Mouse (Mus musculus): ENCODE measurements around the gene Slc27a3. TPM values are rescaled to one million over a fixed set of nuclear protein-coding genes. Genes with fewer than 3 reads are reported as not detected.
A peak's percentile ranks its signal among the peaks of the same experiment; 100 is the strongest.

Slc27a3 gene
- 13.6 and 14.2 TPM in 2 replicates for polyA plus RNA-seq (2014; fragmentation: Nextera tagmentation; extraction: Ambion mirVana)

- H3K27ac ChIP-seq (ENCODE audit: low read depth, low read length) = peak within 1 kb of the TSS; percentile 4
- H3K4me1 ChIP-seq (replicated peaks; ENCODE audit: control insufficient read depth, insufficient read depth, low read length) = peaks cover 9% of the 10 kb centered on the region; the same call in 1 of the 2 replicates
- no peaks in the 10 kb centered on the region for H3K27me3 ChIP-seq (ENCODE audit: control insufficient read depth, insufficient read depth, low read length)
- WGBS = 2% methylated on average over 55 of the region's 55 CpGs
- peak within 1 kb of the TSS; percentile 72 for H3K9ac ChIP-seq (ENCODE audit: low read length)
- peak within 1 kb of the TSS; percentile 64 for H3K4me2 ChIP-seq (ENCODE audit: low read depth, low read length, severe bottlenecking)
- peak; percentile 70 for ATAC-seq (replicated peaks; ENCODE audit: low FRiP score)
- DNase-seq (ENCODE audit: low spot score) = peak; percentile 78
- H3K4me3 ChIP-seq (ENCODE audit: low read depth, low read length) = peak within 1 kb of the TSS; percentile 41
- H3K36me3 ChIP-seq (ENCODE audit: control insufficient read depth, insufficient read depth, low read length) = peaks cover 16% of the 10 kb centered on the region
- H3K9me3 ChIP-seq (ENCODE audit: control insufficient read depth, low read length) = no peaks in the 10 kb centered on the region
These were observed at the start of gene Slc27a3 for GRCm38 (mm10) chr3:90389511-90390490. Slc27a3 (minus strand) TSS chr3:90389938.

GRCm38 (mm10) chr3:90437131-90437530 lies 47.4 kb upstream of the Slc27a3 start:
- no peak for DNase-seq (ENCODE audit: low spot score)
- Histone ChIP-seq H3K4me2 (ENCODE audit: low read depth, low read length, severe bottlenecking) (no peak overlapping the region), H3K9me3 (ENCODE audit: control insufficient read depth, low read length) (no peaks in the 10 kb centered on the region), H3K4me3 (ENCODE audit: low read depth, low read length) (no peak overlapping the region), H3K9ac (ENCODE audit: low read length) (no peak overlapping the region), H3K4me1 (replicated peaks; ENCODE audit: control insufficient read depth, insufficient read depth, low read length) (peaks cover 3% of the 10 kb centered on the region; the same call in 1 of the 2 replicates), H3K27me3 (ENCODE audit: control insufficient read depth, insufficient read depth, low read length) (no peaks in the 10 kb centered on the region), H3K27ac (ENCODE audit: low read depth, low read length) (no peak overlapping the region), H3K36me3 (ENCODE audit: control insufficient read depth, insufficient read depth, low read length) (no peaks in the 10 kb centered on the region)
- no peak for ATAC-seq (replicated peaks; ENCODE audit: low FRiP score)
- 86% methylated on average over 4 of the region's 4 CpGs for whole genome bisulfite sequencing

- H3K4me2 ChIP-seq (ENCODE audit: low read depth, low read length, severe bottlenecking) = peak overlapping the region; percentile 78
- peaks cover 12% of the 10 kb centered on the region; the same call in 1 of the 2 replicates for H3K4me1 ChIP-seq (replicated peaks; ENCODE audit: control insufficient read depth, insufficient read depth, low read length)
- peak overlapping the region; percentile 63 for H3K9ac ChIP-seq (ENCODE audit: low read length)
- H3K9me3 ChIP-seq (ENCODE audit: control insufficient read depth, low read length) = no peaks in the 10 kb centered on the region
- DNase-seq (ENCODE audit: low spot score) (no peak), ATAC-seq (replicated peaks; ENCODE audit: low FRiP score) (no peak; the same call in 1 of the 2 replicates)
- no peaks in the 10 kb centered on the region for H3K36me3 ChIP-seq (ENCODE audit: control insufficient read depth, insufficient read depth, low read length)
- H3K27me3 ChIP-seq (ENCODE audit: control insufficient read depth, insufficient read depth, low read length) = no peaks in the 10 kb centered on the region
- peak overlapping the region; percentile 75 for H3K4me3 ChIP-seq (ENCODE audit: low read depth, low read length)
- H3K27ac ChIP-seq (ENCODE audit: low read depth, low read length) = peak overlapping the region; percentile 26; the same call in 1 of the 2 replicates
- 62% methylated on average over 11 of the region's 11 CpGs for WGBS
These were observed 44.5 kb upstream of the Slc27a3 start for GRCm38 (mm10) chr3:90434073-90434730.

GRCm38 (mm10) chr3:90433381-90434020 lies 43.8 kb upstream of the Slc27a3 start, which contains the start of gene Ints3:
Ints3 (minus strand) TSS chr3:90433622.
- no peaks in the 10 kb centered on the region for H3K36me3 ChIP-seq (ENCODE audit: control insufficient read depth, insufficient read depth, low read length)

GRCm38 (mm10) chr3:90432811-90433219 lies 43.1 kb upstream of the Slc27a3 start:
- peak overlapping the region; percentile 78 for H3K4me2 ChIP-seq (ENCODE audit: low read depth, low read length, severe bottlenecking)
- H3K27ac ChIP-seq (ENCODE audit: low read depth, low read length) = peak overlapping the region; percentile 92
- ATAC-seq (replicated peaks; ENCODE audit: low FRiP score) = peak; percentile 40
- peak overlapping the region; percentile 75 for H3K4me3 ChIP-seq (ENCODE audit: low read depth, low read length)
- no peaks in the 10 kb centered on the region for H3K36me3 ChIP-seq (ENCODE audit: control insufficient read depth, insufficient read depth, low read length)
- H3K9me3 ChIP-seq (ENCODE audit: control insufficient read depth, low read length) = no peaks in the 10 kb centered on the region
- no peaks in the 10 kb centered on the region for H3K27me3 ChIP-seq (ENCODE audit: control insufficient read depth, insufficient read depth, low read length)
- H3K9ac ChIP-seq (ENCODE audit: low read length) = peak overlapping the region; percentile 96
- WGBS = 0% methylated on average over 12 of the region's 12 CpGs
- H3K4me1 ChIP-seq (replicated peaks; ENCODE audit: control insufficient read depth, insufficient read depth, low read length) = peaks cover 12% of the 10 kb centered on the region; the same call in 1 of the 2 replicates
- DNase-seq (ENCODE audit: low spot score) = peak; percentile 55

More at GRCm38 (mm10) chr3:90433381-90434020, 43.8 kb upstream of the Slc27a3 start, which contains the start of gene Ints3:
- under 1% methylated on average over 52 of the region's 52 CpGs for WGBS
- ATAC-seq (replicated peaks; ENCODE audit: low FRiP score) (peak; percentile 99), DNase-seq (ENCODE audit: low spot score) (peak; percentile 98)
- Histone ChIP-seq H3K27ac (ENCODE audit: low read depth, low read length) (peak within 1 kb of the TSS; percentile 92), H3K4me2 (ENCODE audit: low read depth, low read length, severe bottlenecking) (peak within 1 kb of the TSS; percentile 78), H3K4me1 (replicated peaks; ENCODE audit: control insufficient read depth, insufficient read depth, low read length) (peaks cover 12% of the 10 kb centered on the region; the same call in 1 of the 2 replicates), H3K4me3 (ENCODE audit: low read depth, low read length) (peak within 1 kb of the TSS; percentile 75), H3K27me3 (ENCODE audit: control insufficient read depth, insufficient read depth, low read length) (no peaks in the 10 kb centered on the region), H3K9ac (ENCODE audit: low read length) (peak within 1 kb of the TSS; percentile 96), H3K9me3 (ENCODE audit: control insufficient read depth, low read length) (no peaks in the 10 kb centered on the region)

- Histone ChIP-seq H3K4me3 (ENCODE audit: low read depth, low read length) (peak overlapping the region; percentile 75), H3K4me2 (ENCODE audit: low read depth, low read length, severe bottlenecking) (peak overlapping the region; percentile 78), H3K9ac (ENCODE audit: low read length) (peak overlapping the region; percentile 96), H3K4me1 (replicated peaks; ENCODE audit: control insufficient read depth, insufficient read depth, low read length) (peaks cover 12% of the 10 kb centered on the region; the same call in 1 of the 2 replicates), H3K9me3 (ENCODE audit: control insufficient read depth, low read length) (no peaks in the 10 kb centered on the region), H3K36me3 (ENCODE audit: control insufficient read depth, insufficient read depth, low read length) (no peaks in the 10 kb centered on the region), H3K27me3 (ENCODE audit: control insufficient read depth, insufficient read depth, low read length) (no peaks in the 10 kb centered on the region), H3K27ac (ENCODE audit: low read depth, low read length) (no peak overlapping the region)
- 22% methylated on average over 2 of the region's 2 CpGs for WGBS
- ATAC-seq (replicated peaks; ENCODE audit: low FRiP score) (no peak), DNase-seq (ENCODE audit: low spot score) (no peak)
These were observed 42.6 kb upstream of the Slc27a3 start for GRCm38 (mm10) chr3:90432348-90432747.

GRCm38 (mm10) chr3:90429576-90429975 lies 39.8 kb upstream of the Slc27a3 start:
- H3K27ac ChIP-seq (ENCODE audit: low read depth, low read length) = no peak overlapping the region
- no peak overlapping the region for H3K9ac ChIP-seq (ENCODE audit: low read length)
- no peak overlapping the region for H3K4me2 ChIP-seq (ENCODE audit: low read depth, low read length, severe bottlenecking)
- no peaks in the 10 kb centered on the region for H3K36me3 ChIP-seq (ENCODE audit: control insufficient read depth, insufficient read depth, low read length)
- no peak overlapping the region for H3K4me3 ChIP-seq (ENCODE audit: low read depth, low read length)
- WGBS = 99% methylated on average over 3 of the region's 3 CpGs
- H3K9me3 ChIP-seq (ENCODE audit: control insufficient read depth, low read length) = no peaks in the 10 kb centered on the region
- DNase-seq (ENCODE audit: low spot score) (no peak), ATAC-seq (replicated peaks; ENCODE audit: low FRiP score) (no peak)
- H3K27me3 ChIP-seq (ENCODE audit: control insufficient read depth, insufficient read depth, low read length) = no peaks in the 10 kb centered on the region
- H3K4me1 ChIP-seq (replicated peaks; ENCODE audit: control insufficient read depth, insufficient read depth, low read length) = peaks cover 12% of the 10 kb centered on the region; the same call in 1 of the 2 replicates

- no peaks in the 10 kb centered on the region for H3K27me3 ChIP-seq (ENCODE audit: control insufficient read depth, insufficient read depth, low read length)
- H3K4me3 ChIP-seq (ENCODE audit: low read depth, low read length) = no peak overlapping the region
- peaks cover 9% of the 10 kb centered on the region; the same call in 1 of the 2 replicates for H3K4me1 ChIP-seq (replicated peaks; ENCODE audit: control insufficient read depth, insufficient read depth, low read length)
- DNase-seq (ENCODE audit: low spot score) (no peak), ATAC-seq (replicated peaks; ENCODE audit: low FRiP score) (no peak)
- H3K4me2 ChIP-seq (ENCODE audit: low read depth, low read length, severe bottlenecking) = no peak overlapping the region
- no peak overlapping the region for H3K9ac ChIP-seq (ENCODE audit: low read length)
- 91% methylated on average over 6 of the region's 6 CpGs for WGBS
- no peak overlapping the region for H3K27ac ChIP-seq (ENCODE audit: low read depth, low read length)
- H3K36me3 ChIP-seq (ENCODE audit: control insufficient read depth, insufficient read depth, low read length) = no peaks in the 10 kb centered on the region
- H3K9me3 ChIP-seq (ENCODE audit: control insufficient read depth, low read length) = no peaks in the 10 kb centered on the region
These were observed 38.4 kb upstream of the Slc27a3 start for GRCm38 (mm10) chr3:90428186-90428585.
